Mouse (Mus musculus): Measurements from ENCODE around the gene Tap1. TPM values are rescaled to one million over a fixed set of nuclear protein-coding genes. Genes with fewer than 3 reads are reported as not detected.

Gene Tap1
- polyA plus RNA-seq, 1 experiment from 2014 or later, result 2.4 TPM

DNA sequence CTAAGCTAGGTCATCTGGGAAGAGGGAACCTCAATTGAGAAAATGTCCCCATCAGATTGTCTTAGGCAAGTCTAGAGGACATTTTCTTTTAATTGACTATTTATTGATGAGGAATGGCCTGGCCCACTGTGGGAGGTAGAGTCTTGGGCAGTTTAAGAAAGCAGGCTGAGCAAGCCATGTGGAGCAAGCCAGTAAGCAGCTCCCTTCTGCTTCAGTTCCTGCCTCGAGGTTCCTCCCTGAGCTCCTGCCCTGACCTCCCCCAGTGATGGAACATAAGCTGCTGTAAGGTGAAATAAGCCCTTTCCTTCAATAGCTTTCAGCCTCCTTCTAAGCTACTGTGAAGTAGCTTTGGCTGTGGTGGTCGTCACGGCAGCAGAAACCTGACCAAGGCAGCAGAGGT lies 50.4 kb downstream of the Tap1 start:
- no peak overlapping the region for H3K4me2 ChIP-seq
- no peak for ATAC-seq (ENCODE audit: low read depth)
- H3K9me3 ChIP-seq (replicated peaks), result no peaks in the 10 kb centered on the region
- no peak for DNase-seq
- no peaks in the 10 kb centered on the region for H3K36me3 ChIP-seq
- H3K4me1 ChIP-seq (replicated peaks), result no peaks in the 10 kb centered on the region
- H3K9ac ChIP-seq, result no peak overlapping the region
- no peak overlapping the region for H3K27ac ChIP-seq
- no peaks in the 10 kb centered on the region for H3K27me3 ChIP-seq
- 56% methylated on average over 3 of the region's 3 CpGs for WGBS (ENCODE audit: insufficient replicate concordance)
- H3K4me3 ChIP-seq (replicated peaks), result no peak overlapping the region

DNA sequence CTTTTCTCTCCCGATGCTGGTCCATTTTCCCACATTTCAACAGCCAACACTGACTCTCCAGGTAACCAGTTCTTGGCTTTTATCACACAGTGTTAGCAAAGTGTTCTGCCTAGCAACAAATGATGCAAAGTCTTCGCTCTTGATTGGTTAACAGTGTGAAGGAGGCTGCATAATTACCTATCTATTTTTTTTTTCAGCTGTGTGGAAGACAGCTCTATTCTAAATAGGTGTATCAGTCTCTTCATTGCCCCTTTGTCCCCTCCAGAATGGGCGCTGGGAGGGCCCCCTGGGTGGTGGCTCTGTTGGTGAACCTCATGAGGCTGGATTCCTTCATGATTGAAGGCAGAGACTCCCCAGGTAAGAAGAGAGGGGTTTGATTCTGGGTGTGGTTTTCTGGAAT lies 51.4 kb downstream of the Tap1 start, which contains the start of gene H2-Ob:
H2-Ob (plus strand) TSS at position 198 of the 400 bp plus-strand sequence.
- Histone ChIP-seq H3K27me3 (no peaks in the 10 kb centered on the region), H3K9ac (no peak within 1 kb of the TSS), H3K4me3 (replicated peaks) (no peak within 1 kb of the TSS), H3K27ac (no peak within 1 kb of the TSS), H3K4me1 (replicated peaks) (no peaks in the 10 kb centered on the region), H3K9me3 (replicated peaks) (no peaks in the 10 kb centered on the region), H3K36me3 (no peaks in the 10 kb centered on the region), H3K4me2 (peak within 1 kb of the TSS; percentile 41; the same call in 1 of the 2 replicates)
- WGBS (ENCODE audit: insufficient replicate concordance), result 39% methylated on average over 3 of the region's 3 CpGs
- DNase-seq, result no peak
- no peak for ATAC-seq (ENCODE audit: low read depth)

DNA sequence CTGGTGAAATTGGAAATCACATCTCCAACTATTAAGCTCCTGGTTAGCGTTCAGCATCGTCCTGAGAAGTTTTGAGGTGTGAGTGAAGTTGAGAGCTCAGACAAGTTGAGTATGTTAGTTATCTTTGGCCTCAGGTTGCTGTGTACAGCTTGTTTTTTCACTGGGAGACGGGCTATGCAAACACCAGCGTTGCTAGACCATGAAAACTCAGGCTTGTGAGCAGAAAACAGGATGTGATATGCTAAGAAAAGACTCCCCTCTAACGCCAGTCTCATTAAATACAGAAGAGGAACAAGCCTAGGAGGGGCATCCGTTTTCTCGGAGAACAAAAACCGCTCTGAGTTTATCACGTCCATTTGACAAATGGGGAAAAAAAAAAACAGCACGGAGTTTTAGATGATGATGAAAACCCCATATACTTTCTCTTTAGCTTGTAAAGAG lies 52.3 kb downstream of the Tap1 start:
- ATAC-seq (ENCODE audit: low read depth) (no peak), DNase-seq (no peak)
- 0 out of 2 replicates have a peak overlapping the region, but pooled peaks have one; percentile 53 for H3K27ac ChIP-seq
- no peak overlapping the region for H3K9ac ChIP-seq
- H3K4me3 ChIP-seq (replicated peaks), result no peak overlapping the region
- no peaks in the 10 kb centered on the region for H3K27me3 ChIP-seq
- no peaks in the 10 kb centered on the region for H3K9me3 ChIP-seq (replicated peaks)
- peak overlapping the region; percentile 41 for H3K4me2 ChIP-seq
- H3K4me1 ChIP-seq (replicated peaks), result no peaks in the 10 kb centered on the region
- H3K36me3 ChIP-seq, result no peaks in the 10 kb centered on the region
- WGBS (ENCODE audit: insufficient replicate concordance), result 19% methylated on average over 10 of the region's 10 CpGs

DNA sequence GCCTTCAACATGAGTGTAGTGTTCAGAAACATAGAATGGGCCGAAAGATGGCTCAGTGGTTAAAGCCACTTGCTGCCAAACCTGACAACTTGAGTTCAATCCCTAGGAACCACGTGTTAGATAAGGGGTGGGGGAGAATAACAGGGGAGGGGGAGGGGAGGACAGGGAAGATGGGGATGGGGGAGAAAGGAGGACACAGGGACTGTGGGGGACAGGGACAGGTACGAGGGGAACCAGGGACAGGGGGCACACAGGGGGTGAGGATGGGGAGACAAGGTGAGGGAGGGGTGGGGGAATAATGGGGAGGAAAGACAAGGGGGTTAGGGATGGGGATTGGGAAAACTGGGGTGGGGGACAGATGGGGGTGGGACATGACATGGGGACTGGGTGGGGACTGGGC lies 53.0 kb downstream of the Tap1 start:
- Histone ChIP-seq H3K36me3 (no peaks in the 10 kb centered on the region), H3K4me3 (replicated peaks) (no peak overlapping the region), H3K4me1 (replicated peaks) (no peaks in the 10 kb centered on the region), H3K27ac (0 out of 2 replicates have a peak overlapping the region, but pooled peaks have one; percentile 53), H3K4me2 (no peak overlapping the region), H3K27me3 (no peaks in the 10 kb centered on the region), H3K9me3 (replicated peaks) (no peaks in the 10 kb centered on the region), H3K9ac (no peak overlapping the region)
- WGBS (ENCODE audit: insufficient replicate concordance), result 35% methylated on average over 3 of the region's 3 CpGs
- ATAC-seq (ENCODE audit: low read depth), result no peak
- no peak for DNase-seq

DNA sequence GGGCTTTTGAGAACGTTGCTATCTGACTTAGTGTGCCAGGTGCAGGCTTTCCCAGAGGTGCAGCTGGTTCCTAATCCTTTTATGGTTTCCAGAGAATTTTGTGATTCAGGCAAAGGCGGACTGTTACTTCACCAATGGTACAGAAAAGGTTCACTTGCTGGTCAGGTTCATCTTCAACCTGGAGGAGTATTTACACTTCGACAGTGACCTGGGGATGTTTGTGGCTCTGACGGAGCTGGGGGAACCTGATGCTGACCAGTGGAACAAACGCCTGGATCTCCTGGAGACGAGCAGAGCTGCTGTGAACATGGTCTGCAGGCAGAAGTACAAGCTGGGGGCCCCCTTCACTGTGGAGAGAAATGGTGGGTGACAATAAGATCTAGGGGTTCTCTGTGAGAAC lies 53.6 kb downstream of the Tap1 start:
- 53% methylated on average over 6 of the region's 6 CpGs for WGBS (ENCODE audit: insufficient replicate concordance)
- ATAC-seq (ENCODE audit: low read depth), result no peak
- no peaks in the 10 kb centered on the region for H3K36me3 ChIP-seq
- H3K27ac ChIP-seq, result no peak overlapping the region
- no peaks in the 10 kb centered on the region for H3K27me3 ChIP-seq
- H3K4me3 ChIP-seq (replicated peaks), result no peak overlapping the region
- no peak overlapping the region for H3K4me2 ChIP-seq
- no peaks in the 10 kb centered on the region for H3K9me3 ChIP-seq (replicated peaks)
- H3K4me1 ChIP-seq (replicated peaks), result no peaks in the 10 kb centered on the region
- DNase-seq, result no peak
- H3K9ac ChIP-seq, result no peak overlapping the region

DNA sequence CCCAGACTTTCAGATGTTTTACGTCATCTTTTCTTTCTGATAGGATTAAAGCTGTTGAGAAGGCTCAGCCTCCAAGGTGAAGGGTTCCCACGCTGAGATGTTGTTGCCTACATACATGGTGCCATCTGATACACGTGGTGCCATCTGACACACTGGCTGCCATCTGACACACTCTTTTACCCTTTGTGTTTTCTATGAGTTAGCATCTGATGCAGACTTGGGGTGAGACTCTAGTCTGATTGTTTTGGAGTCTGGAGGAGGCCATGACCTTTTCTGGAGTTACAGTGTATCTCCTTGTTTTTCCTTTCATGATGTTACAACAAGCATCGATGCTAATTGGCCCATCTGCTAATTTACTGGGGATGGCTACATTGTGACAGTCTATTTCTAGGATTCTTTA lies 57.3 kb downstream of the Tap1 start:
- Histone ChIP-seq H3K27me3 (no peaks in the 10 kb centered on the region), H3K9me3 (replicated peaks) (no peaks in the 10 kb centered on the region), H3K27ac (no peak overlapping the region), H3K9ac (no peak overlapping the region), H3K36me3 (no peaks in the 10 kb centered on the region), H3K4me1 (replicated peaks) (no peaks in the 10 kb centered on the region), H3K4me3 (replicated peaks) (no peak overlapping the region), H3K4me2 (no peak overlapping the region)
- WGBS (ENCODE audit: insufficient replicate concordance), result 66% methylated on average over 4 of the region's 4 CpGs
- DNase-seq (no peak), ATAC-seq (ENCODE audit: low read depth) (no peak)

Other genes starting within 250 kb of the Tap1 start
- 153 and 157 TPM in 2 replicates for gene Pfdn6, start 247.2 kb upstream of the Tap1 start, polyA plus RNA-seq (2015; fragmentation: Nextera tagmentation; extraction: Ambion mirVana)
- gene Wdr46, start 246.9 kb upstream of the Tap1 start, polyA plus RNA-seq (2015; fragmentation: Nextera tagmentation; extraction: Ambion mirVana), result 30.1 and 34.9 TPM in 2 replicates
- gene B3galt4, start 236.1 kb upstream of the Tap1 start, polyA plus RNA-seq (2015; fragmentation: Nextera tagmentation; extraction: Ambion mirVana), result 2.3 and 2.5 TPM in 2 replicates
- 27.7 and 30.1 TPM in 2 replicates for gene Vps52, start 231.7 kb upstream of the Tap1 start, polyA plus RNA-seq (2015; fragmentation: Nextera tagmentation; extraction: Ambion mirVana)
- 1,343 and 1,499 TPM in 2 replicates for gene Rps18, start 231.6 kb upstream of the Tap1 start, polyA plus RNA-seq (2015; fragmentation: Nextera tagmentation; extraction: Ambion mirVana)
- gene H2-K1, start 187.2 kb upstream of the Tap1 start, polyA plus RNA-seq (2015; fragmentation: Nextera tagmentation; extraction: Ambion mirVana), result 80.9 and 88.3 TPM in 2 replicates
- 5.2 and 5.4 TPM in 2 replicates for gene Ring1, start 162.9 kb upstream of the Tap1 start, polyA plus RNA-seq (2015; fragmentation: Nextera tagmentation; extraction: Ambion mirVana)
- gene H2-Ke6, start 159.5 kb upstream of the Tap1 start, polyA plus RNA-seq (2015; fragmentation: Nextera tagmentation; extraction: Ambion mirVana), result 25.2 and 25.7 TPM in 2 replicates
- gene Slc39a7, start 155.9 kb upstream of the Tap1 start, polyA plus RNA-seq (2015; fragmentation: Nextera tagmentation; extraction: Ambion mirVana), result 71.7 and 76.7 TPM in 2 replicates
- gene Rxrb, start 155.7 kb upstream of the Tap1 start, polyA plus RNA-seq (2015; fragmentation: Nextera tagmentation; extraction: Ambion mirVana), result 18.2 and 18.6 TPM in 2 replicates
- gene Col11a2, start 148.1 kb upstream of the Tap1 start, polyA plus RNA-seq (2015; fragmentation: Nextera tagmentation; extraction: Ambion mirVana), result 0.32 and 0.54 TPM in 2 replicates
- 0.39 and 0.41 TPM in 2 replicates for gene H2-Oa, start 95.2 kb upstream of the Tap1 start, polyA plus RNA-seq (2015; fragmentation: Nextera tagmentation; extraction: Ambion mirVana)
- 4.4 and 5.2 TPM in 2 replicates for gene H2-DMa, start 68.0 kb upstream of the Tap1 start, polyA plus RNA-seq (2015; fragmentation: Nextera tagmentation; extraction: Ambion mirVana)
- 42.0 and 53.3 TPM in 2 replicates for gene Brd2, start 64.9 kb upstream of the Tap1 start, polyA plus RNA-seq (2015; fragmentation: Nextera tagmentation; extraction: Ambion mirVana)
- 0.31 and 0.36 TPM in 2 replicates for gene H2-DMb2, start 44.2 kb upstream of the Tap1 start, polyA plus RNA-seq (2015; fragmentation: Nextera tagmentation; extraction: Ambion mirVana)
- gene H2-DMb1, start 34.5 kb upstream of the Tap1 start, polyA plus RNA-seq (2015; fragmentation: Nextera tagmentation; extraction: Ambion mirVana), result 0.54 and 0.62 TPM in 2 replicates
- gene Psmb9, start 211 bp downstream of the Tap1 start, polyA plus RNA-seq (2015; fragmentation: Nextera tagmentation; extraction: Ambion mirVana), result 6.6 and 7.7 TPM in 2 replicates
- gene Psmb8, start 10.2 kb downstream of the Tap1 start, polyA plus RNA-seq (2015; fragmentation: Nextera tagmentation; extraction: Ambion mirVana), result 15.3 and 18.0 TPM in 2 replicates
- gene Tap2, start 16.0 kb downstream of the Tap1 start, polyA plus RNA-seq (2015; fragmentation: Nextera tagmentation; extraction: Ambion mirVana), result 5.7 and 6.1 TPM in 2 replicates
- gene H2-Ob, start 51.4 kb downstream of the Tap1 start, polyA plus RNA-seq (2015; fragmentation: Nextera tagmentation; extraction: Ambion mirVana), result 0.08 TPM in 1 of 2 replicates, not detected in the other
- gene H2-Ab1, start 70.1 kb downstream of the Tap1 start, polyA plus RNA-seq (2015; fragmentation: Nextera tagmentation; extraction: Ambion mirVana), result 2.2 and 2.3 TPM in 2 replicates
- gene H2-Aa, start 100.3 kb downstream of the Tap1 start, polyA plus RNA-seq (2015; fragmentation: Nextera tagmentation; extraction: Ambion mirVana), result 0.96 TPM in 2 replicates
- 0.81 and 0.88 TPM in 2 replicates for gene H2-Eb1, start 118.3 kb downstream of the Tap1 start, polyA plus RNA-seq (2015; fragmentation: Nextera tagmentation; extraction: Ambion mirVana)
- gene H2-Eb2, start 138.1 kb downstream of the Tap1 start, polyA plus RNA-seq (2015; fragmentation: Nextera tagmentation; extraction: Ambion mirVana), result not detected in 2 replicates
- gene Btnl2, start 167.3 kb downstream of the Tap1 start, polyA plus RNA-seq (2015; fragmentation: Nextera tagmentation; extraction: Ambion mirVana), result 0.05 TPM in 1 of 2 replicates, not detected in the other
- gene Btnl1, start 189.6 kb downstream of the Tap1 start, polyA plus RNA-seq (2015; fragmentation: Nextera tagmentation; extraction: Ambion mirVana), result not detected in 2 replicates
- 0.21 TPM in 1 of 2 replicates, not detected in the other for gene BC051142, start 211.3 kb downstream of the Tap1 start, polyA plus RNA-seq (2015; fragmentation: Nextera tagmentation; extraction: Ambion mirVana)